Mouse (Mus musculus): ENCODE results near the gene Gkap1.

- TF ChIP-seq POLR2A (IDR thresholded peaks at IDR 0.05; ENCODE audit: control insufficient read depth, low read depth, low read length) (no peak), CTCF (IDR thresholded peaks at IDR 0.05; ENCODE audit: control insufficient read depth, insufficient read depth, insufficient replicate concordance, low read depth, low read length) (no peak)
Measured at GRCm38 (mm10) chr13:58292811-58293210, 17.3 kb upstream of the Gkap1 start.
